Mouse (Mus musculus) thymus, adult 2 months (tissue): ENCODE measurements around the gene Atf7ip. TPM values are rescaled to one million over a fixed set of nuclear protein-coding genes. Genes with fewer than 3 reads are reported as not detected.
A peak's percentile ranks its signal among the peaks of the same experiment; 100 is the strongest.

Source experiments
- DNase-seq: peaks from one replicate; pipeline ENCODE4 v3.0.0; 2021
- H3K27ac ChIP-seq: fragments of 200-500 bp; 2 replicates; pipeline ENCODE4 v1.5.1; 2012; ENCODE audit warnings: low read length, control low read depth; ENCODE audit not compliant: control insufficient read depth, insufficient read depth
- H3K27me3 ChIP-seq: fragments of 200-500 bp; 2 replicates; pipeline ENCODE4 v1.6.1; 2012; ENCODE audit warnings: mild to moderate bottlenecking, low read length, moderate library complexity, mixed read lengths; ENCODE audit not compliant: control insufficient read depth, insufficient read depth
- H3K36me3 ChIP-seq: fragments of 200-500 bp; 2 replicates; pipeline ENCODE4 v1.6.1; 2012; ENCODE audit warnings: mild to moderate bottlenecking, low read length, moderate library complexity; ENCODE audit not compliant: control insufficient read depth, insufficient read depth
- H3K4me1 ChIP-seq: fragments of 200-500 bp; replicated peaks from 2 replicates; pipeline ENCODE4 v1.6.1; 2012; ENCODE audit warnings: low read length; ENCODE audit not compliant: control insufficient read depth, insufficient read depth
- H3K4me3 ChIP-seq: fragments of 200-500 bp; 2 replicates; pipeline ENCODE4 v1.5.1; 2012; ENCODE audit warnings: mild to moderate bottlenecking, low read length, control low read depth, moderate library complexity; ENCODE audit not compliant: control insufficient read depth, insufficient read depth
- CTCF ChIP-seq: fragments of 200-500 bp; IDR thresholded peaks from 2 replicates; pipeline ENCODE4 v1.5.1; 2012; ENCODE audit warnings: mild to moderate bottlenecking, control low read depth, low read length, moderate library complexity, borderline replicate concordance; ENCODE audit not compliant: control insufficient read depth, poor library complexity, insufficient read depth; ENCODE audit errors: extremely low read depth
- POLR2A ChIP-seq: fragments of 200-500 bp; IDR thresholded peaks from 2 replicates; pipeline ENCODE4 v1.6.1; 2012; ENCODE audit warnings: mild to moderate bottlenecking, low read length, control low read depth, moderate library complexity; ENCODE audit not compliant: control insufficient read depth, poor library complexity, insufficient read depth; ENCODE audit errors: extremely low read depth
- WGBS: fragments of 180-500 bp; shearing (Covaris S2); methylation state at CpG from one replicate; pipeline ENCODE4 v1.1.7; 2018; 5-methylcytosine and 5-hydroxymethylcytosine counted together
- polyA plus RNA-seq: library from polyadenylated mRNA; depleted of rRNA; stranded (reverse); fragments of >200 nt; gene quantifications from 2 replicates; pipeline ENCODE4 v1.2.3, GENCODE M21; 2012

Atf7ip gene
- polyA plus RNA-seq, 1 experiment = 65.1 TPM

DNA sequence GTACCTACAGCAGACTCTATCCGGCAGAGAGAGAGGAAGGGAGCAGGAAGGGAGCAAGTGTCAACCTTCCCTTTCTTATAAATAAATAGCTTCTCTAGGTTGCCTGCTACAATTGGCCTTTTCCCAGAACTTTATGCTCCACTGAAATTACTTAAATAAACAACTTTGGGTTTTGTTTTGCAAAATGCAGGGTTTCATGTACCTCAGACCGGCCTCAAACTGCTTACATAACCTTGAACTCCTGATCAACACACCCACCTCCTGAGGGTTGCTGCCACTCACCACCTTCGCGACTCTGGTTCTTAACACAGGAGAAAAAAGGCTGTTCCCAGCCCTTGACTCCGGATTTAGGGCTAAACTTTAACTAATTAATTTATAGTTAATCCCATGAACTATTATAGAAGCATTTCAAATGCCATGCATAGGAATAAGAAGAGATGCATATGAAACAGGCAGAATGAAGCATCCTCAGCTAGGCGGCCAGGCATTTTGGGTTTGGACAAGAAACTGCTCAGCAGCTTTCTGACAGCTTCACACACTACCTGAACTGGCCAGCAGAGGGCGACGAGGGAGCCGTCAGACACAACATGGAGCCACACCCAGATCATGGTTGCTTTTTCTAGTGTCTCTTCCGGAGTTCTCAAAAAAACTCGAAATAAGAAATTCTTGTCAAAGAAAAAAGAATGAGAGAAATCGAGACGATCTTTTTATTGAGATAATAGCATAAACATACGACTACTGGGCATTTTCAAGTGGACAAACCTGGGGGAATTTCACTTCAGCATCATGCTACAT is 38.8 kb upstream of the Atf7ip start:
- peak overlapping the region; percentile 97 for H3K27ac ChIP-seq
- peak; percentile 82 for DNase-seq
- H3K4me3 ChIP-seq = no peak overlapping the region
- H3K4me1 ChIP-seq = peaks cover 52% of the 10 kb centered on the region
- WGBS = 64% methylated on average over 14 of the region's 14 CpGs
- no peaks in the 10 kb centered on the region for H3K27me3 ChIP-seq
- TF ChIP-seq CTCF = peak; percentile 70; the same call in 1 of the 2 replicates
- no peak for TF ChIP-seq POLR2A
- no peaks in the 10 kb centered on the region for H3K36me3 ChIP-seq

DNA sequence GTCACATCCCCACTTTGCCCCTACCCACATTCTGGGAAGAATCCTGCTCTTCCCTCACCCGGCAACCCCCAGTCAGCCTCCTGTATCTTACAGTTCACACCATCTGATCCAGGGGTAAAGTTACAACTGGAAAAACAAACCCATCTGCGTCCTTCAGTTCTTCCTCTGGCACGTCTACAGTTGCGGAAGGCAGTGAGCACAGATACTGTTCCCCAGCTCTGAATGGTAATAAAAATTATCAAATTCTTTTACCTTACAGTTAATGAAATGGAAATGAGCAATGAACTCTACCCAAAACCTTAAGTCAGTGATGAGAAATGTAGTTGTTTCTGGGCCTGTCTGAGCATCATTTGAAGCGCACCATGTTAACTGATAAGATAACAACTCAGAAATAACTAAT is 38.1 kb upstream of the Atf7ip start:
- no peak overlapping the region for H3K4me3 ChIP-seq
- no peak for TF ChIP-seq CTCF
- H3K36me3 ChIP-seq = no peaks in the 10 kb centered on the region
- peak overlapping the region; percentile 97 for H3K27ac ChIP-seq
- WGBS = 85% methylated on average over 5 of the region's 5 CpGs
- H3K4me1 ChIP-seq = peaks cover 54% of the 10 kb centered on the region
- H3K27me3 ChIP-seq = no peaks in the 10 kb centered on the region
- no peak for DNase-seq

DNA sequence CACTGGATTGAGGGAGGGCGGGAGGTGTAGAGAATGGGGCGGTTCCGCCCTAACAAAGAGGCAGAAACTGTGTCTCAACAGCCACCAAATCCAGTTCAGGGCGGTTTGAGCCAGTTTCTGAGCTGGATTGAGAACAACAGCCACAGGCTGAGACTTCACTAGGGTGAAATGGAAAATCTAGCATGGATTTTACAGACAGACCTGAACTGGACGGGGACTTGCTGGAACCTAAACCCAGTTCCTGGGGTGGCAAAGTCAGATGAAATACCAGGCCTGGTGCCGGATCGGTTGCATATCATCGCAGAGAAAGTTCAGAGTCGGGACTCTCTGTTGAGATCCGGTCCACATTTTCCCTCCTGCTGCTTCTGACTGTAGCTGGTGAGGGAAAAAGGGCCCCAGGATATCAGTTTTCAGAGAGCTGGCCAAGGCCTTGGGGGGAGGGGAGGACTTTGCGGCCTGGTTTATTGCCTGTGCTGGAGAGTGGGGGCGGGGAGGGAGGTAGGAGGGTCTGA is 37.5 kb upstream of the Atf7ip start:
- Histone ChIP-seq H3K4me3 (no peak overlapping the region), H3K27ac (peak overlapping the region; percentile 84), H3K4me1 (peaks cover 55% of the 10 kb centered on the region), H3K27me3 (no peaks in the 10 kb centered on the region), H3K36me3 (no peaks in the 10 kb centered on the region)
- DNase-seq = peak; percentile 91
- WGBS = 15% methylated on average over 12 of the region's 12 CpGs
- no peak for TF ChIP-seq CTCF
- no peak for TF ChIP-seq POLR2A

DNA sequence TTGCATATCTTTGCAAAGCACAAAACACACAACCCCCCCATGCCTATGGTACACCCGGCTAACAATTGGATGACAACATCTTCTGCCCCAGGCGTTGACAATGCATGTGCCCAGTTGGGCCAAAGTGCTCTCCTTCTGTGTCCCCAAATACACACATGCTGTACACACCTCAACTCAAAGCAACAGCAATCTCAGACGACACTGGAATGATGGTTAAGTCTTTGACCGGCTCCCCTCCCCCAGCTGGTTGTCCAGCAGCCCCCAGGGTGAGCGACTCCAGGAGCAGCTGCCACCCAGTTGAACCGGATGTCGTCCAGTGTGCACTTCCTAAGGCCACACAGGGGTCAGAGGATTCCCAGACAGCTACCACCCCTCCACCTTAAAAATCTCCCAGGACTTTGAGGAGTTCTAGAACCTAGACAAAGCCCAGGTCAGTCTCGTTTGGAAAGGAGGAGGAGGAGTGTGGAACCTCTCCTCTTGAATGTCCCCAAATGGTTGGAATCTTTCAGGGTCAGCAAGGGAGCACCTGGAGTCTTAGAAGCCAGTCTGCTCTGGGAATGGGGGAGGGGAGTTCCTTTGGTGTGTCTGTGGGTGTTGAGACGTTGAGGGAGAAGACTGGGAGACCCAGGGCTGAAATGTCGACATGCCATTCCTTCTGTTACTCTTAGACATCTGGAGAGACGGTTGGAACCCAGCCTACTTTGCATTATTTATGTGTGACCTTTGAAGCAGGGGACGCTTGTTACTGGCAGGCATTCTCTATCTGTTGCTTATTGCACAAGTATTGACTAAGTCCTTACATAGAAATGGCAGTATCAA is 36.8 kb upstream of the Atf7ip start:
- Histone ChIP-seq H3K27me3 (no peaks in the 10 kb centered on the region), H3K4me1 (peaks cover 49% of the 10 kb centered on the region), H3K27ac (peak overlapping the region; percentile 84), H3K4me3 (no peak overlapping the region), H3K36me3 (no peaks in the 10 kb centered on the region)
- WGBS = 58% methylated on average over 12 of the region's 12 CpGs
- TF ChIP-seq POLR2A (no peak), CTCF (no peak)
- no peak for DNase-seq

DNA sequence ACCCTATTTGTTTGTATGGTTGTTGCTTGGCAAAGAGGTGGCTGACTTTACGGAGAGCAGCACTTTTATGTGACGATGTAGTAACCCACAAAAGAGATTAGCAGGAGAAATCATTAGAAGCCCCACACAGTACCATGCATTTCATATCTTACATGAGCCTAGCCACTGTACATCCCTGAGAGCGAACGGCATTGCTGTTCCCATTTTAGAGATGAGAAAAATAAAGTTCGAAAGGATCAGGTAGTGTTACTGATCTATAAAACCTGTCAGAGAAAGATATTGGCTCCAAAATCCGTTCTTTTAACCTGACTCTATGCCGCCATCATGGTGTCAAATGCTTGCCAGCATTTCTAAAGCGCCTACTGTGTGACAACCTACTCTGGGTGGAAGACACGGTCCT is 36.2 kb upstream of the Atf7ip start:
- TF ChIP-seq POLR2A = no peak
- TF ChIP-seq CTCF = no peak
- DNase-seq = no peak
- Histone ChIP-seq H3K27ac (peak overlapping the region; percentile 78), H3K36me3 (no peaks in the 10 kb centered on the region), H3K4me3 (no peak overlapping the region), H3K4me1 (peaks cover 44% of the 10 kb centered on the region), H3K27me3 (no peaks in the 10 kb centered on the region)
- WGBS = 95% methylated on average over 9 of the region's 9 CpGs

DNA sequence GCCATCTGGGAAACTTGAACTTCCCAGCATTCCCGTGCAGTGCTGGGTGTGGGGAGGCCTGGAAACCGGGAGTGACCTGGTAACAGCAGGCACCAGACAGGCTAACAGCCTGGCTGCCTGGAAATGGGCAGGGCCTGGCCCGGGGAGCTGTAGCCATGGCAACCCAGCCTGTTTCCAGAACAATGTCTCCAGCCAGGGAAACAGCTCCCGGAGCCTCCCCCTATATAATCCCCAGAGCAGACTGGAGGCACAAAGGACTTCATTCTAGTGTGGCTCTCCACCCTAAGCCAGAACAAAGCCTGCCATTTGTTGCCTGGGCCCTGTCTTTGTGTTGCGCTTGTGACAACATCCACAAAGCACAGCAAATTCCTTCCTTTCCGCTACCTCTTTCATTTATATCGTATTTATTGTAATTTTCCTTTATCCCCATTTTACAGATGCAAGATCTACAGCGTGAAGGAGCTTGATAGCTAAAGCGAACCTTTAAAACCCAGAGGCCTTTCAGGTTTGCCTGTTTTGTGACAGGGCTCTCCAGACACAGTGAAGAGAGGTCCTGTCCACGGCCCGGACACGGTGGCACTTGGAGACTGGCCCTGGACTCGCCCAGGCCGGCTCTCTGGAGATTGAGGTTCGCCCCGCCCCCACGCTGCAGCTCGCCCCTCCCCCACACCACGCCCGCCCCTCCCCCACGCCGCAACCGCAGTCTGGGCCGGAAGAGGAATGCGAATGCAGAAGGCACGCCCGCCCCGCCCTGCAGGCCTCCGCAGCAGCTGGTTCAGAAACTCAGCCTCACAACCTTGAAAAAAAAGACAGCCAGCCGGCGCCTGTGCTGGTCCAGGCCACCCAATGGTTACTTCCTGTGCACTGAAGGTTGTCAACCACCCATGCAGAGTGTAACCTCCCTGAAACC is 35.4 kb upstream of the Atf7ip start:
- Histone ChIP-seq H3K27me3 (no peaks in the 10 kb centered on the region), H3K4me3 (no peak overlapping the region), H3K4me1 (peaks cover 48% of the 10 kb centered on the region), H3K36me3 (no peaks in the 10 kb centered on the region), H3K27ac (peak overlapping the region; percentile 82)
- peak; percentile 81 for DNase-seq
- 25% methylated on average over 31 of the region's 31 CpGs for WGBS
- TF ChIP-seq CTCF = no peak
- peak; percentile 47; the same call in 1 of the 2 replicates for TF ChIP-seq POLR2A
